Mouse (Mus musculus) layer of hippocampus, postnatal 36 days (tissue): Measurements from ENCODE around the gene Dnajc3. TPM values are rescaled to one million over a fixed set of nuclear protein-coding genes. Genes with fewer than 3 reads are reported as not detected.

Source experiments
- total RNA-seq, 2 experiments: library from RNA; stranded (reverse); gene quantifications; 2 replicates each; pipeline ENCODE4 v1.2.3; 2021

Dnajc3 gene
- total RNA-seq, 2 experiments from 2014 or later = 41.8 to 50.9 TPM

Other genes starting within 250 kb of the Dnajc3 start
- gene Abcc4, start 231.8 kb upstream of the Dnajc3 start, total RNA-seq = 10 to 100 TPM in 1 of 2 experiments, 1 to 10 TPM in 1; 8.2 to 10.4 TPM
- gene Cldn10, start 150.1 kb upstream of the Dnajc3 start, total RNA-seq = 10 to 100 TPM; 31.9 to 33.7 TPM
- gene Dzip1, start 12.5 kb upstream of the Dnajc3 start, total RNA-seq = 100 to 1,000 TPM; 115 to 130 TPM
- 10 to 100 TPM; 28.2 to 35.1 TPM for gene Uggt2, start 161.5 kb downstream of the Dnajc3 start, total RNA-seq
- 10 to 100 TPM; 61.4 to 70.5 TPM for gene Hs6st3, start 200.4 kb downstream of the Dnajc3 start, total RNA-seq